ENCODE assay signal across 10 mouse cellular contexts in genomic region chr14:92907623-92908045, GRCm38 (mm10).
DNase-seq lines count a peak whose midpoint lies in the region; ATAC-seq lines count a peak whose summit lies in the region.
"Had no signal": no experiment of that assay in that cellular context is flagged by ENCODE, and none has a peak within 500 bp of the region (broad histone marks: within the 10 kb centered on the region; RNA-seq: fewer than 3 reads in every experiment).

No protein-coding gene starts in this region.

- peak; percentile 3 to 4 for DNase-seq in heart, postnatal 14 days
- DNase-seq in heart, postnatal 36 days: no peak
- DNase-seq in spleen, postnatal 14 days (ENCODE audit: low spot score in 2 of 2): no peak
- DNase-seq in ovary, postnatal 14 days (ENCODE audit: low spot score): no peak
- no peak for DNase-seq in heart, adult 8-10 months (ENCODE audit: low spot score)

- 62% methylated on average over 6 of the region's 6 CpGs for WGBS in forebrain, embryonic 12.5 days
- WGBS in hindbrain, embryonic 15.5 days: 38% methylated on average over 6 of the region's 6 CpGs
- WGBS in midbrain, embryonic 15.5 days: 36% methylated on average over 6 of the region's 6 CpGs

- ATAC-seq in forebrain, embryonic 12.5 days (ENCODE audit: low FRiP score): peak; percentile 75; the same call in 1 of the 2 replicates
- peak; percentile 78; the same call in 1 of the 2 replicates for ATAC-seq in hindbrain, embryonic 15.5 days (ENCODE audit: low FRiP score, low read depth)
- peak; percentile 96 for ATAC-seq in midbrain, embryonic 15.5 days (replicated peaks)

- no peaks in the 10 kb centered on the region for H3K36me3 ChIP-seq in forebrain, embryonic 12.5 days (replicated peaks)
- H3K36me3 ChIP-seq in hindbrain, embryonic 15.5 days: no peaks in the 10 kb centered on the region
- no peaks in the 10 kb centered on the region for H3K36me3 ChIP-seq in midbrain, embryonic 15.5 days (replicated peaks)
- H3K36me3 ChIP-seq: G1E had no signal

- no peak overlapping the region for H3K4me3 ChIP-seq in forebrain, embryonic 12.5 days (replicated peaks)
- no peak overlapping the region for H3K4me3 ChIP-seq in hindbrain, embryonic 15.5 days
- H3K4me3 ChIP-seq in midbrain, embryonic 15.5 days: no peak overlapping the region
- H3K4me3 ChIP-seq: megakaryocyte, embryonic 14.5 days had no signal

- H3K27ac ChIP-seq in forebrain, embryonic 12.5 days: no peak overlapping the region
- H3K27ac ChIP-seq in hindbrain, embryonic 15.5 days (replicated peaks): no peak overlapping the region
- no peak overlapping the region for H3K27ac ChIP-seq in midbrain, embryonic 15.5 days

- peaks cover 4% of the 10 kb centered on the region for H3K4me1 ChIP-seq in forebrain, embryonic 12.5 days
- 0 out of 2 replicates have a peak, but pooled peaks cover 4% of the 10 kb centered on the region for H3K4me1 ChIP-seq in hindbrain, embryonic 15.5 days (replicated peaks)
- H3K4me1 ChIP-seq in midbrain, embryonic 15.5 days: 0 out of 2 replicates have a peak, but pooled peaks cover 3% of the 10 kb centered on the region
- H3K4me1 ChIP-seq: megakaryocyte, embryonic 14.5 days had no signal

- no peak overlapping the region for H3K9ac ChIP-seq in forebrain, embryonic 12.5 days
- no peak overlapping the region for H3K9ac ChIP-seq in hindbrain, embryonic 15.5 days
- no peak overlapping the region for H3K9ac ChIP-seq in midbrain, embryonic 15.5 days

- intact Hi-C loops in heart, postnatal 14 days (cut with DNase I): no loop called here
- intact Hi-C loops in heart, postnatal 36 days (cut with DNase I): no loop called here

- no peaks in the 10 kb centered on the region for H3K9me3 ChIP-seq in forebrain, embryonic 12.5 days
- no peaks in the 10 kb centered on the region for H3K9me3 ChIP-seq in hindbrain, embryonic 15.5 days
- no peaks in the 10 kb centered on the region for H3K9me3 ChIP-seq in midbrain, embryonic 15.5 days
- H3K9me3 ChIP-seq: G1E; megakaryocyte, embryonic 14.5 days had no signal

- H3K27me3 ChIP-seq in forebrain, embryonic 12.5 days: no peaks in the 10 kb centered on the region
- no peaks in the 10 kb centered on the region for H3K27me3 ChIP-seq in hindbrain, embryonic 15.5 days
- no peaks in the 10 kb centered on the region for H3K27me3 ChIP-seq in midbrain, embryonic 15.5 days (replicated peaks)
- H3K27me3 ChIP-seq: megakaryocyte, embryonic 14.5 days had no signal

- no peak overlapping the region for H3K4me2 ChIP-seq in forebrain, embryonic 12.5 days
- H3K4me2 ChIP-seq in hindbrain, embryonic 15.5 days: no peak overlapping the region
- no peak overlapping the region for H3K4me2 ChIP-seq in midbrain, embryonic 15.5 days

Comparison
In these comparisons a context has a peak if more than half of its experiments do, and no peak if none do; other contexts are left out.
1. DNase-seq: peak in heart, postnatal 14 days (2 of 2); none in heart, postnatal 36 days (0 of 2), spleen, postnatal 14 days (0 of 2), ovary, postnatal 14 days (single experiment) and heart, adult 8-10 months (single experiment).
2. Peak in every context shown above with its lines, with median percentiles within 50 percentile points of each other: ATAC-seq.